Mouse (Mus musculus) MEL (cell line): ENCODE measurements around the gene Fezf2. TPM values are rescaled to one million over a fixed set of nuclear protein-coding genes. Genes with fewer than 3 reads are reported as not detected.

Source experiments
- DNase-seq: peaks from one replicate; pipeline ENCODE4 v3.0.0; 2011; ENCODE audit warnings: low read depth, low spot score
- H3K27ac ChIP-seq: 2 replicates; pipeline ENCODE4 v1.5.1; 2012; ENCODE audit warnings: low read depth, mild to moderate bottlenecking, control low read depth, low read length, moderate library complexity; ENCODE audit not compliant: control insufficient read depth
- H3K27me3 ChIP-seq, 2 experiments: fragments of 150-350 bp in 1 of 2; sonication (generic) in 1 of 2; 2 replicates each; pipeline ENCODE4 v1.6.1; 2012; ENCODE audit warnings: low read length in 2 of 2, mild to moderate bottlenecking in 2 of 2, improper control_type of control experiment in 1 of 2, moderate library complexity in 1 of 2; ENCODE audit not compliant: insufficient read depth in 2 of 2, control insufficient read depth in 1 of 2
- H3K36me3 ChIP-seq, 2 experiments: 2 replicates each; pipeline ENCODE4 v1.6.1; 2012 to 2014; ENCODE audit warnings: low read length in 2 of 2, improper control_type of control experiment in 1 of 2, inconsistent platforms in 1 of 2, mild to moderate bottlenecking in 1 of 2; ENCODE audit not compliant: insufficient read depth in 2 of 2, control insufficient read depth in 1 of 2
- H3K4me1 ChIP-seq, 2 experiments: fragments of 150-350 bp in 1 of 2; sonication (generic) in 1 of 2; 2 replicates each; pipeline ENCODE4 v1.6.1; 2012; ENCODE audit warnings: low read length in 2 of 2, improper control_type of control experiment in 1 of 2, mild to moderate bottlenecking in 1 of 2; ENCODE audit not compliant: insufficient read depth in 2 of 2, control insufficient read depth in 1 of 2
- H3K4me3 ChIP-seq, 2 experiments: fragments of 150-350 bp in 1 of 2; sonication (generic) in 1 of 2; 2 replicates each; pipeline ENCODE4 v1.5.1; 2012; ENCODE audit warnings: low read depth in 2 of 2, low read length in 2 of 2, mild to moderate bottlenecking in 2 of 2, moderate library complexity in 2 of 2, control low read depth in 1 of 2, improper control_type of control experiment in 1 of 2; ENCODE audit not compliant: control insufficient read depth in 1 of 2, insufficient read depth in 1 of 2
- H3K79me2 ChIP-seq: 2 replicates; pipeline ENCODE4 v1.6.1; 2012; ENCODE audit warnings: mild to moderate bottlenecking, low read length, moderate library complexity; ENCODE audit not compliant: control insufficient read depth, poor library complexity, insufficient read depth
- H3K9ac ChIP-seq: 2 replicates; pipeline ENCODE4 v1.6.1; 2012; ENCODE audit warnings: low read depth, mild to moderate bottlenecking, control low read depth, low read length, moderate library complexity; ENCODE audit not compliant: control insufficient read depth, poor library complexity, severe bottlenecking
- H3K9me3 ChIP-seq: fragments of 150-350 bp; sonication (generic); replicated peaks from 2 replicates; pipeline ENCODE4 v1.6.1; 2012; ENCODE audit warnings: mild to moderate bottlenecking, low read length, improper control_type of control experiment, moderate library complexity; ENCODE audit not compliant: insufficient read depth
- CTCF ChIP-seq, 3 experiments: IDR thresholded peaks in 2 of 3; conservative IDR thresholded peaks in 1 of 3; 2 replicates each; pipeline ENCODE4 v1.5.1; 2011 to 2012; ENCODE audit warnings: low read length in 3 of 3, low read depth in 2 of 3, mild to moderate bottlenecking in 2 of 3, improper control_type of control experiment in 1 of 3, inconsistent platforms in 1 of 3, mixed read lengths in 1 of 3, moderate library complexity in 1 of 3; ENCODE audit not compliant: control insufficient read depth in 1 of 3, insufficient read depth in 1 of 3, poor library complexity in 1 of 3, severe bottlenecking in 1 of 3
- ETS1 ChIP-seq: IDR thresholded peaks from 2 replicates; pipeline ENCODE4 v1.6.1; 2012; ENCODE audit warnings: low read depth, mild to moderate bottlenecking, inconsistent platforms, low read length, improper control_type of control experiment, moderate library complexity
- GABPA ChIP-seq: IDR thresholded peaks from 2 replicates; pipeline ENCODE4 v1.6.1; 2012; ENCODE audit warnings: low read depth, mild to moderate bottlenecking, inconsistent platforms, low read length, improper control_type of control experiment, moderate library complexity
- MAX ChIP-seq: IDR thresholded peaks from 2 replicates; pipeline ENCODE4 v1.6.1; 2011; ENCODE audit warnings: low read length, improper control_type of control experiment
- MAZ ChIP-seq: IDR thresholded peaks from 2 replicates; pipeline ENCODE4 v1.6.1; 2012; ENCODE audit warnings: low read depth, mild to moderate bottlenecking, inconsistent platforms, low read length, improper control_type of control experiment
- MEF2A ChIP-seq: IDR thresholded peaks from 2 replicates; pipeline ENCODE4 v1.6.1; 2014; ENCODE audit warnings: low read depth, mild to moderate bottlenecking, inconsistent platforms, low read length, improper control_type of control experiment; ENCODE audit not compliant: poor library complexity, insufficient replicate concordance, severe bottlenecking; ENCODE audit errors: extremely low read depth
- NRF1 ChIP-seq: IDR thresholded peaks from 2 replicates; pipeline ENCODE4 v1.6.1; 2014; ENCODE audit warnings: low read depth, mild to moderate bottlenecking, inconsistent platforms, low read length, improper control_type of control experiment, moderate library complexity; ENCODE audit not compliant: poor library complexity, insufficient read depth, severe bottlenecking
- POLR2A ChIP-seq, 2 experiments: IDR thresholded peaks; 2 replicates each; pipeline ENCODE4 v1.6.1; 2011 to 2012; ENCODE audit warnings: low read length in 2 of 2, mild to moderate bottlenecking in 2 of 2, control low read depth in 1 of 2, improper control_type of control experiment in 1 of 2, low read depth in 1 of 2, moderate library complexity in 1 of 2; ENCODE audit not compliant: control insufficient read depth in 1 of 2, insufficient read depth in 1 of 2, poor library complexity in 1 of 2
- POLR2AphosphoS2 ChIP-seq: IDR thresholded peaks from 2 replicates; pipeline ENCODE4 v1.6.1; 2011; ENCODE audit warnings: low read length, improper control_type of control experiment
- POLR2AphosphoS5 ChIP-seq: IDR thresholded peaks from 2 replicates; pipeline ENCODE4 v1.6.1; 2012; ENCODE audit warnings: low read depth, borderline replicate concordance, mild to moderate bottlenecking, inconsistent platforms, low read length, moderate library complexity, mixed read lengths
- TBP ChIP-seq: IDR thresholded peaks from 2 replicates; pipeline ENCODE4 v1.8.0; 2011; ENCODE audit warnings: low read depth, low read length, improper control_type of control experiment
- TCF12 ChIP-seq: IDR thresholded peaks from 2 replicates; pipeline ENCODE4 v1.6.1; 2014; ENCODE audit warnings: low read depth, mild to moderate bottlenecking, inconsistent platforms, low read length, improper control_type of control experiment, moderate library complexity
- UBTF ChIP-seq: IDR thresholded peaks from 2 replicates; pipeline ENCODE4 v1.6.1; 2012; ENCODE audit warnings: low read depth, mild to moderate bottlenecking, inconsistent platforms, low read length, improper control_type of control experiment, moderate library complexity, borderline replicate concordance; ENCODE audit not compliant: insufficient read depth
- USF1 ChIP-seq: IDR thresholded peaks from 2 replicates; pipeline ENCODE4 v1.6.1; 2014; ENCODE audit warnings: low read depth, mild to moderate bottlenecking, inconsistent platforms, low read length, improper control_type of control experiment, moderate library complexity
- USF2 ChIP-seq, 2 experiments: IDR thresholded peaks; 2 replicates each; pipeline ENCODE4 v1.6.1; 2011 to 2012; ENCODE audit warnings: improper control_type of control experiment in 2 of 2, low read length in 2 of 2, borderline replicate concordance in 1 of 2, inconsistent platforms in 1 of 2, low read depth in 1 of 2, mild to moderate bottlenecking in 1 of 2; ENCODE audit not compliant: insufficient read depth in 1 of 2
- ZKSCAN1 ChIP-seq: IDR thresholded peaks from 2 replicates; pipeline ENCODE4 v1.6.1; 2012; ENCODE audit warnings: low read depth, mild to moderate bottlenecking, inconsistent platforms, low read length, improper control_type of control experiment, moderate library complexity
- ZMIZ1 ChIP-seq: IDR thresholded peaks from 2 replicates; pipeline ENCODE4 v1.6.1; 2012; ENCODE audit warnings: low read depth, mild to moderate bottlenecking, inconsistent platforms, low read length, improper control_type of control experiment, moderate library complexity
- polyA plus RNA-seq, 2 experiments: library from polyadenylated mRNA; stranded (reverse) in 1 of 2; unstranded in 1 of 2; fragments of >175 nt in 1 of 2; fragments of >200 nt in 1 of 2; gene quantifications; 2 replicates each; pipeline versions ENCODE4 v1.2.1 to v1.2.4; 2012; ENCODE audit warnings: low replicate concordance in 2 of 2, low read depth in 1 of 2; ENCODE audit not compliant: insufficient read length in 2 of 2, insufficient read depth in 1 of 2, missing spikeins in 1 of 2
- total RNA-seq: library from RNA; depleted of rRNA; stranded (reverse); fragments of 300-350 nt; gene quantifications from 2 replicates; pipeline ENCODE4 v1.2.3, GENCODE M21; 2012

The Fezf2 gene
- total and polyA plus RNA-seq, 3 experiments: not detected

GRCm38 (mm10) chr14:12299654-12300053 lies 48.3 kb downstream of the Fezf2 start:
- Histone ChIP-seq H3K9ac (no peak overlapping the region), H3K4me1 (no peaks in the 10 kb centered on the region), H3K9me3 (no peaks in the 10 kb centered on the region), H3K27me3 (no peaks in the 10 kb centered on the region), H3K4me3 (no peak overlapping the region), H3K27ac (no peak overlapping the region), H3K36me3 (no peaks in the 10 kb centered on the region), H3K79me2 (no peaks in the 10 kb centered on the region)
- DNase-seq: no peak
- no peak for TF ChIP-seq POLR2A (IDR thresholded peaks at IDR 0.05; ENCODE audit: control insufficient read depth in 1 of 2, insufficient read depth in 1 of 2, low read depth in 1 of 2, low read length in 2 of 2, poor library complexity in 1 of 2)
- TF ChIP-seq GABPA: no peak
- TF ChIP-seq ZKSCAN1: no peak
- no peak for TF ChIP-seq NRF1
- TF ChIP-seq POLR2AphosphoS5: no peak
- TF ChIP-seq MEF2A: no peak

DNA sequence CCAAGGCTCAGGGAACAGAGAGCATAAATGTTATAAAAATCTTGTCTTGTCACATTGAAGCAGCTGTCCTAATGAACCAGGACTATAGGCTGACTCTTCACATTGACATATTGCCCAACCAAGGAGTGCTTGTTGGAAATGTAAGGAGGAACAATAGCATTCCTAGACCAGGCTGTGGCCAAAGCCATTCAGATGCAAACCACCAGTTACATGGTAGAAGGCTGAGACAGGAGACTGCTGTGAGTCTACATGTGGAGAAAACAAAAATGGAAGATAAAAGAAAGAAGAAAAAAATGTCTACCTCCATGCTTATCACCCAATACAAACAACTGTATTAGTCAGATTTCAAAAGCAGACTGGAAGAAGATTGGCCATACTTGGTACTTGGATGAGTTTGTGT lies 48.8 kb downstream of the Fezf2 start:
- H3K9ac ChIP-seq: no peak overlapping the region
- no peak for DNase-seq
- no peaks in the 10 kb centered on the region for H3K27me3 ChIP-seq
- no peaks in the 10 kb centered on the region for H3K9me3 ChIP-seq
- no peak overlapping the region for H3K27ac ChIP-seq
- no peaks in the 10 kb centered on the region for H3K79me2 ChIP-seq
- no peak overlapping the region for H3K4me3 ChIP-seq
- TF ChIP-seq POLR2AphosphoS2 (no peak), TBP (no peak), NRF1 (no peak), POLR2AphosphoS5 (no peak), CTCF (IDR thresholded peaks at IDR 0.05 in 2 of 3, conservative IDR thresholded peaks at IDR 0.05 in 1 of 3; ENCODE audit: control insufficient read depth in 1 of 3, insufficient read depth in 1 of 3, low read depth in 2 of 3, low read length in 3 of 3, poor library complexity in 1 of 3, severe bottlenecking in 1 of 3) (no peak), ETS1 (no peak), MEF2A (no peak), MAX (no peak), UBTF (no peak), GABPA (no peak), MAZ (no peak), TCF12 (no peak), USF2 (IDR thresholded peaks at IDR 0.05; ENCODE audit: borderline replicate concordance in 1 of 2, insufficient read depth in 1 of 2, low read depth in 1 of 2, low read length in 2 of 2) (no peak), ZMIZ1 (no peak), USF1 (no peak)
- no peaks in the 10 kb centered on the region for H3K4me1 ChIP-seq
- H3K36me3 ChIP-seq: no peaks in the 10 kb centered on the region
